Mouse (Mus musculus): ENCODE results near the gene Atp6v0a1.

GRCm38 (mm10) chr11:101111178-101111577, 101.9 kb downstream of the Atp6v0a1 start:
- TF ChIP-seq CTCF (conservative IDR thresholded peaks at IDR 0.05; ENCODE audit: insufficient read depth, insufficient read length, low read depth, low read length) (no peak), POLR2A (IDR thresholded peaks at IDR 0.05; ENCODE audit: low read depth, low read length) (no peak)

Measured in kidney, adult 2 months (tissue).